Mouse (Mus musculus) left cerebral cortex, postnatal 14 days (tissue): ENCODE measurements at regions not wholly inside any gene's neighbourhood (a gene's known extent, or its start where the extent isn't known, plus 50 kb on each side); places are given as distances from the start of the nearest gene placed in this dataset.
A peak's percentile ranks its signal among the peaks of the same experiment; 100 is the strongest.

Experiments
- DNase-seq, 2 experiments: peaks; one replicate each; pipeline ENCODE4 v3.0.0; 2021 to 2022; ENCODE audit warnings: low spot score in 2 of 2, mixed read lengths in 1 of 2
- intact Hi-C: fragments of 180-260 bp; cut with DNase I; formaldehyde crosslinking; loops from one replicate; pipeline ENCODE4 v1.15.1; 2025

GRCm38 (mm10) chr2:80717979-80718378, 100.9 kb downstream of the Nup35 start:
- intact Hi-C loops = no loop called here
- no peak for DNase-seq

DNA sequence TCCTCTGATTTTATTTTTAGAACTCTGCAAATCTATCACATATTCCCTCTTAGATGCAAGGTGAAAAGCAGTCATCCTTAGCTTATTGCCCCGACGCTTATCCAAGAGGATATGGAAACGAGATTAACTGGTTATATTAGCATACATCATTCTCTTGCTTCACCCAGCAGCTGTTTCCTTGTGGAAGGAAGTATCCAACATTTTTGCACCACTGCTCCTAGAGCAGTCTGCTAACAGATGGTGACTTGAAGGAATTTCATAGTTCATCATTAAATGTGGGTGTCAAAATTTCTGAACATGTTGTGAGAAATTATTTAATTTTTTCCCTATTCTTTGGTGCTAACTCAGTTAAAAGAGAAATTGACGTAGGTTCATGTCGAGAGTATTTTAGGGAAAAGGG, 107.0 kb downstream of the Nup35 start:
- no peak for DNase-seq
- intact Hi-C loops = no loop called here

GRCm38 (mm10) chr2:80731324-80731723, 114.3 kb downstream of the Nup35 start:
- intact Hi-C loops = no loop called here
- DNase-seq = peak; percentile 12 to 26

GRCm38 (mm10) chr2:80746737-80747136, 129.7 kb downstream of the Nup35 start:
- intact Hi-C loops = no loop called here
- DNase-seq = no peak

- intact Hi-C loops = loop anchor here (5.0 to 10.0 kb wide), 3 partner anchors 563 to 1805 kb away; partner anchors contain the start of gene Zfp804a
- DNase-seq = peak; percentile 80 to 81
These were observed 145.1 kb downstream of the Nup35 start for GRCm38 (mm10) chr2:80762013-80762612.

DNA sequence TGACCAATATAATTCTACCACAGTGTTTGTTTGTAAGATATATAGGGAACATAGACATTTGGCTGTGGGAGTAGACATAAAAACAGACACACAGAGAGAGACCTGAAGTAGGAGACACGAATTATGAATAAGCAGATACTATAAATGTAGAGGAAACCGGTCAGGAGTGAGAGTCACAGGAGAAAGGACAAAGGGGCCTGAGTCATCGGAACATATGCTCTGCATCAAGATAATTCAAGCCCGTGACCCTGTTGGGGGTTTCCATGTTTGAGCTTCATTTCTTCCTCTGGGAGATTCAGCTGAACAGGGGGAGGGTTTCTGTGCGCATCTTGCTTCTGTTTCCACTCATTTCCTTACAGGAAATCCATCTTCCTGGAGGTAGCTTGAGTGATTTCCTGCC, 154.1 kb downstream of the Nup35 start:
- no peak for DNase-seq
- intact Hi-C loops = no loop called here

DNA sequence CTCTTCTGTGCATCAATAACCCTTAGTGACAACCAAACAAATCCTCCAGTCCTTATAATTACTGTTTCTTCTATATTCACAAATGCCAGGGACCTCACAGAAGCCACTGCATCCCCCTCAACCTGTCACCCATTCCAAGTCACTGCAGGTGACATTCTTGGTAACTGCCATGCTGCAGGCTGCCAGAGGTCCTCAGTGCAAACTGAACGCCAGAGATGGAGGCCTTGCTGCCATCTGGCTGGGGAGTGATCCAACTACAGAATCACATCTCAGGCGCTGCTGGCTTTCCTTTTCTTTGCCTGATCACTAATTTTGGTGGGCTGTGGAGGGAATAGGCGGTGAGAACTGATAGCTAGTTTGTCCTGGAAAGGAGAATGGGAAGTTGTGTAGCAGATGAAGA, 155.4 kb downstream of the Nup35 start:
- intact Hi-C loops = no loop called here
- no peak for DNase-seq

GRCm38 (mm10) chr2:80786370-80786769, 169.3 kb downstream of the Nup35 start:
- DNase-seq = peak in 1 of 2 experiments; percentile 9
- intact Hi-C loops = no loop called here

DNA sequence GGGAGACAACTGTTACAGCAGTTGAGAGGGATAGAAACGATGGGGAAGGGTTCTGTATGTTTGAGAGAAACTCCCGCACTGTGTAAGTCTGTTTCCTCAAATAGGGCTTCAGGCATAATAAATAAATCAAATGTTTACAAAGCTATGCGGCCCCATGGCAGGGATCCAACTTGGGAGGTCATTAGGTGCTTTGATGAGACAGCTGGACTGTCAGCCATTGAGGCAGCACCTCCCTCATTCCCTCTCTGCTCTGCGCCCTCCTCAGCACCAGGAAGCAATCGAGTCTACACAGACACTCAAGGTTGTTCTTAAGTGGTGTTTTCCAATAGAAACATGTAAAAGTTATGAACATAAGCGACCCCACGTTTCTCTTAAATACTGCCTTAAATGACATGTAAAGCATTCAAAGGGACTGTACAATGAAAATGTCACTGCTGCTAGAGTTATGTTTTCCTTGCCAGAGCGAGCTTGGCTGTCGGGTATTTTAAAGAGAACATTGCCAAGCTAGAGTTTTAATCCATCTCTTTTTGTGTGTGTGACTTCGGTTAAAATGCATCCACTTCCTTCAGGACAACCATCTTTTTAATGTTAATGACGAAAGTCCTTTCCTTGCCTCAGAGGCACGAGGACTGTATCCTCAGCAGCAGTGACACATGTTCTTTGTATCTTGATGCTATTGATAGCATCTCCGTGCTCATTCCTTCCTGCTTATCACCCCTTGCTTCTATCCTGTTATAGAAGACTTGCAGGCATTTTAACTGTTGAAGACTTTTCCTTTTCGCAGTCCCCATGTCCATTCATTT, 176.5 kb downstream of the Nup35 start:
- DNase-seq = no peak
- intact Hi-C loops = no loop called here

- intact Hi-C loops = no loop called here
- DNase-seq = no peak
These were observed 177.1 kb downstream of the Nup35 start for GRCm38 (mm10) chr2:80794148-80794507.

DNA sequence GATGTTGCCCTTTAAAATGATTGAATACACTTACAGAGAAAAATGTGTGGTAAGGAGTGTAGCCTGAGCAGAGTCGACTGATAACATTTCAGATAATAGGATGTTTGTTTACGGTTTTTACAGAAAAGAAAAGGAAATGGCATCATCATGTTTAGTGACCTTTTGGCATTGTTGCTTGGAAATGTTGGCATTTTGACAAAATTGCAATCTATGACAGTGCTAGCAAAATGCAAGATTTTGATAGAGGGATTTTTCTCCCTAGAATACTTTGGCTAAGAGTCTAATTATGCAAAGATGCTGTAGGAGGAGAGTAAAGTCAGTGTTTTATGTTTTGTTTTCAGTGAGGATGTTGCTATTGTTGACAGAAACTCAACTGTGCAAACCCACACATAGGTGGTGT, 202.2 kb downstream of the Nup35 start:
- intact Hi-C loops = no loop called here
- DNase-seq = no peak

DNA sequence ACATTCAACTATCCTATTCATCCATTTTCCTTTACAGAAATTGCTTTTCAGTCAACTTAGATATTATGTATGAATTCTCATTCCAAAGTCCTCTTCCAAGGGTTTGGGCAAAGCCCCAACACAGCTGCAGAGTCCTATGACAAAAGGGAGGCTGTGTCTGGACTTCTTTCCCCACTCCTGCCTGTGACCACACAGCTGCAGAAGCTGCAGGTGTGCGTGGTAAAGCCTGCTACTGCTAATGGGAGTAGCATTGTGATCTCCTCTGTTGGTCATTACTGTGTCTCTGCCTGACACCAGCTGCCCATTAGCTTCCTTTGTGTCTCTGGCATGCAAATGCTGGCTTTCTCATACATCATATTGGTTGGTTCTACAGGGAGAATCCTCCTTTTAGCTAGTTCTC, 234.0 kb downstream of the Nup35 start:
- DNase-seq = peak; percentile 17 to 25
- intact Hi-C loops = no loop called here

- intact Hi-C loops = no loop called here
- DNase-seq = no peak
These were observed 238.2 kb downstream of the Nup35 start for GRCm38 (mm10) chr2:80855214-80855613.

DNA sequence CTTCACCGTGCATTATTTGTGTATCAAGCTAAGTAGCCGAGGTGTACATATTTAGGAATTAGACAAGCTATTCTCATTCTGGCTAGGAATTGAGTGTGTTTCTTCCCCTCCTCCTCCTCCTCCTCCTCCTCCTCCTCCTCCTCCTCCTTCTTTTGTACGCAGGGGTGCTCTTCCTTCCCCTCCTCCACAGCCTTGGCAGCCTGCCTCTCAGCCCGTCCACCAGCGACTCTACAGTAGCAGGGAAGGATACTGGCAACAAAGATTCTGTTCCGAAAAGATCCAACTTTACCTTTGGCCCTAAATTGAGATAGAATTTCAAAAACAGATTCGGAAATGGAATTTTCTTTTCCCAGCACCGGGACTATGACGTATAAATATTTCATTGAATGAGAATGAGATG, 253.0 kb downstream of the Nup35 start:
- intact Hi-C loops = no loop called here
- DNase-seq = peak in 1 of 2 experiments; percentile 9

DNA sequence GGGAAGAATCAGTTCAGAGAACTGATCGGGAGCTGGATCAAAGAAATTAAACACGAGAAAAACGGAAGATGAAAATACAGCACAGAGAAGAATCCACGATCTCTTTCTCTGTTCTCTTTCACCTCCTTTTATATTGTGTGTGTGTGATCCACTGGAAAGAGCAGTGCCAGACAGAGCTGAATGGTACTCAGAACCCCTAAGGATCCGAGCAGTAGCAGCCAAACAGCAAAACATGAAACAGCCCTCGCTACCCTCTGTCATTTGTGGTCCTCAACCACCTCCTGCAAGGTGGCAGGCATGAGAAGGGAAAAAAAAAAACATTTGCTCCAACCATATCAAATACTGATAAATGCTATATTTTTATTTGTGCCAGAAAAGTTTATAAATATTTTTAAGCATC, 253.4 kb downstream of the Nup35 start:
- no peak for DNase-seq
- intact Hi-C loops = no loop called here

GRCm38 (mm10) chr2:80871356-80871755, 254.3 kb downstream of the Nup35 start:
- no peak for DNase-seq
- intact Hi-C loops = no loop called here

GRCm38 (mm10) chr2:80878437-80878836, 261.4 kb downstream of the Nup35 start:
- intact Hi-C loops = no loop called here

DNA sequence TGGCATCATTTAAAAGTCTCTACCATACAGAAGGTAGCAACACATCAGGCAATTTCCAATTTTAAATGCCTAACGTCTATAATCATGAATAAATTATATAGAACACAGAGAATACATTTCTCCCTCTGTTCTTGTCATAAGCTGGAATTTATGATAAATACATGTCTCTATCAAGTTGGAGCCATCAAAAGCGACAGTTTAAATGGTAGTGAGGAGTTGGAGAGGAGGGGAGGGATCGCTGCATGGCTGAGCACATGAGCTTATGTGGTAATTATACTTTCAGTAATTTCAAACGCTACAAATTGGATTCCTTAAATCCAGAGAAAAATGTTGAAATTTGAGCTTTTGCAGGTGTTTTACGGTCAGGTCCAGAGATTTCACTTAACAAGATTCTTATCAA, 267.2 kb downstream of the Nup35 start:
- intact Hi-C loops = no loop called here
- no peak for DNase-seq

More at GRCm38 (mm10) chr2:80878437-80878836, 261.4 kb downstream of the Nup35 start:
- DNase-seq = no peak

- intact Hi-C loops = no loop called here
- DNase-seq = no peak
These were observed 285.0 kb downstream of the Nup35 start for GRCm38 (mm10) chr2:80902050-80902449.

GRCm38 (mm10) chr2:80913478-80913877, 296.4 kb downstream of the Nup35 start:
- no peak for DNase-seq
- intact Hi-C loops = no loop called here

DNA sequence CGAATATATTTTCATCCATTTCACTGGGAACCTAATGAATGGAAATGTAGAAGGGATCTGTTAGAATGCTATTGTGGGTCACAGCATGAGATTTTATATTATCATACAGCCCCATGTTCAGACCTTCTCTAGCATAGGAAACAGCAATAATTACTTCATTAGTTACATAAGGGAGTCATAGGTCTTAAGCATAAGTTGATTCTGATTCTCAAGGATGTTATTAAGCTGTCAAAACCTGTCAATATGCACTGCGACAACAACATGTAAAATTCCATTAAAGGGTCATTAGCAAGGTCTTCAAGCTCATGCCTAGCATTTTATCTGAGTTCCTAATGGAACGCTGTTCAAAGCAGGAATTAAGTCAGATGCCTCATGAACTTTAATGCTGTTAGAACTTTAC, 328.5 kb downstream of the Nup35 start:
- intact Hi-C loops = no loop called here
- DNase-seq = no peak
